Mouse (Mus musculus): ENCODE results near the gene Sypl.
"Not testable (repeated sequence)": the region's sequence is repeated elsewhere in the genome, so short reads cannot be mapped to it uniquely, and the experiment has no call there.

DNA sequence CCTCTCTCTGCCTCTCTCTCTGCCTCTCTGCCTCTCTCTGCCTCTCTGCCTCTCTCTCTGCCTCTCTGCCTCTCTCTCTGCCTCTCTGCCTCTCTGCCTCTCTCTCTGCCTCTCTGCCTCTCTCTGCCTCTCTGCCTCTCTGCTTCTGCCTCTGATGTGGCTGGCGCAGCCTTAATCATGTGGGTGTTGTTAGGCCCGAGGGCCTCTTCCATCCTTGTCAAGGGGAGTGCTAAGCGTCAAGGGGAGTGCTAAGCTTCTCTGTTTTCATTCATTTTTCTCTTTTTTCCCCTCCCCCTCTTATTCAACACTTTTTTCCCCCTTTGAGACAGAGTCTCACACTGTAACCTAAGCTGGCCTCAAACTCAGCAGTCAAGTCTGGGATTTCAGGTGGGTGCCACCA, 46.1 kb downstream of the Sypl start:
- TF ChIP-seq CTCF (IDR thresholded peaks at IDR 0.05; ENCODE audit: borderline replicate concordance, extremely low read depth, insufficient read depth, insufficient read length); POLR2A (IDR thresholded peaks at IDR 0.05; ENCODE audit: borderline replicate concordance, extremely low read depth, insufficient read depth, insufficient read length, poor library complexity, severe bottlenecking): not testable (repeated sequence)
